Mouse (Mus musculus) bone marrow, adult 2 months (tissue): ENCODE measurements around the gene Hoxa5.

Experiments used
- CTCF ChIP-seq: fragments of 200-500 bp; IDR thresholded peaks from 2 replicates; pipeline ENCODE4 v1.5.1; 2011; ENCODE audit warnings: low read length, control low read depth; ENCODE audit not compliant: control insufficient read depth, insufficient read depth
- POLR2A ChIP-seq: fragments of 200-500 bp; IDR thresholded peaks from 2 replicates; pipeline ENCODE4 v1.6.1; 2011; ENCODE audit warnings: low read depth, mild to moderate bottlenecking, control low read depth, low read length, borderline replicate concordance; ENCODE audit not compliant: control insufficient read depth

DNA sequence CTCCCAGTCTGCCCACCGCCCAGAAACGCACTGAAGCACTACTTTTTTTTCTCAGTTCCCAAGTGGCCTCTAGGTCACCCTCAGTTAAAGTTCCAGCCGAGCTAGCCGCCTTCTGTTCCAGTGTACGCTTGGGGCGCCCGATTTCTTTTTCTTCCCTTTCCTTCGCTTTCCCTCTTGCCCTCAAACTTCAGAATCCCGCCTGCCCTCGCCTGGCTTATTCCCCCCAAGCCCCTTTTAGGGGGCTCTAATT, 1.3 kb downstream of the Hoxa5 start:
- TF ChIP-seq CTCF = no peak
- no peak for TF ChIP-seq POLR2A
